Mouse (Mus musculus) lung, embryonic 14.5 days (tissue): Measurements from ENCODE around the gene Hoxa1. TPM values are rescaled to one million over a fixed set of nuclear protein-coding genes. Genes with fewer than 3 reads are reported as not detected.
A peak's percentile ranks its signal among the peaks of the same experiment; 100 is the strongest.

Experiments
- ATAC-seq: fragments of 200-750 bp; cut with Nextera tagmentation; 2 replicates; pipeline ENCODE4 v1.8.0; 2017; ENCODE audit warnings: mild to moderate bottlenecking, moderate TSS enrichment, moderate library complexity; ENCODE audit not compliant: insufficient read depth
- DNase-seq: peaks from one replicate; pipeline ENCODE4 v3.0.0-alpha.2; 2015
- H3K27ac ChIP-seq: fragments of 300-500 bp; sonication (generic); 2 replicates; pipeline ENCODE4 v1.5.1; 2014; ENCODE audit warnings: low read depth, mild to moderate bottlenecking, moderate library complexity
- H3K27me3 ChIP-seq: fragments of 300-500 bp; sonication (generic); 2 replicates; pipeline ENCODE4 v1.6.1; 2014; ENCODE audit warnings: low read length, control low read depth; ENCODE audit not compliant: insufficient read depth
- H3K36me3 ChIP-seq: fragments of 300-500 bp; sonication (generic); 2 replicates; pipeline ENCODE4 v1.6.1; 2014; ENCODE audit warnings: control low read depth; ENCODE audit not compliant: insufficient read depth
- H3K4me1 ChIP-seq: fragments of 300-500 bp; sonication (generic); 2 replicates; pipeline ENCODE4 v1.6.1; 2014; ENCODE audit warnings: antibody characterized with exemption, control low read depth; ENCODE audit not compliant: insufficient read depth
- H3K4me2 ChIP-seq: fragments of 300-500 bp; sonication (generic); 2 replicates; pipeline ENCODE4 v1.6.1; 2014; ENCODE audit warnings: mild to moderate bottlenecking
- H3K4me3 ChIP-seq: fragments of 300-500 bp; sonication (generic); 2 replicates; pipeline ENCODE4 v1.5.1; 2014; ENCODE audit warnings: low read depth, low read length
- H3K9ac ChIP-seq: fragments of 300-500 bp; sonication (generic); 2 replicates; pipeline ENCODE4 v1.6.1; 2014
- H3K9me3 ChIP-seq: fragments of 300-500 bp; sonication (generic); 2 replicates; pipeline ENCODE4 v1.6.1; 2016; ENCODE audit warnings: low read depth, low read length, control low read depth
- CTCF ChIP-seq: IDR thresholded peaks from 2 replicates; pipeline ENCODE4 v1.5.1; 2016; ENCODE audit warnings: antibody characterized with exemption, low read depth
- WGBS: fragments of 180-500 bp; shearing (Covaris S2); extraction: QIAGEN DNeasy Blood & Tissue Kit; methylation state at CpG from one replicate; pipeline ENCODE4 v1.1.7; 2014; 5-methylcytosine and 5-hydroxymethylcytosine counted together
- polyA plus RNA-seq: library from polyadenylated mRNA; unstranded; fragments of >200 nt; fragmentation: Nextera tagmentation; extraction: Ambion mirVana; gene quantifications from 2 replicates; pipeline ENCODE4 v1.2.1, GENCODE M21; 2014

Gene Hoxa1
- polyA plus RNA-seq, 1 experiment from 2014 or later = 1.8 TPM

GRCm38 (mm10) chr6:52182030-52182429 lies 23.9 kb upstream of the Hoxa1 start:
- H3K4me2 ChIP-seq = peak overlapping the region; percentile 79; the same call in 1 of the 2 replicates
- no peak overlapping the region for H3K4me3 ChIP-seq
- ATAC-seq (no peak), DNase-seq (no peak)
- no peaks in the 10 kb centered on the region for H3K9me3 ChIP-seq
- H3K4me1 ChIP-seq = peaks cover 33% of the 10 kb centered on the region
- no peak for TF ChIP-seq CTCF
- WGBS = 23% methylated on average over 2 of the region's 2 CpGs
- H3K27me3 ChIP-seq = peaks cover 41% of the 10 kb centered on the region
- peak overlapping the region; percentile 15; the same call in 1 of the 2 replicates for H3K27ac ChIP-seq
- no peaks in the 10 kb centered on the region; the same call in 1 of the 2 replicates for H3K36me3 ChIP-seq
- no peak overlapping the region for H3K9ac ChIP-seq

GRCm38 (mm10) chr6:52180726-52181125 lies 22.6 kb upstream of the Hoxa1 start:
- Histone ChIP-seq H3K36me3 (no peaks in the 10 kb centered on the region; the same call in 1 of the 2 replicates), H3K4me2 (peak overlapping the region; percentile 79), H3K9ac (peak overlapping the region; percentile 98), H3K27me3 (peaks cover 35% of the 10 kb centered on the region), H3K9me3 (no peaks in the 10 kb centered on the region), H3K4me3 (peak overlapping the region; percentile 63), H3K4me1 (peaks cover 30% of the 10 kb centered on the region), H3K27ac (peak overlapping the region; percentile 98)
- ATAC-seq (no peak), DNase-seq (no peak)
- 22% methylated on average over 3 of the region's 3 CpGs for WGBS
- no peak for TF ChIP-seq CTCF

GRCm38 (mm10) chr6:52180213-52180710 lies 22.1 kb upstream of the Hoxa1 start:
- peak overlapping the region; percentile 63 for H3K4me3 ChIP-seq
- no peaks in the 10 kb centered on the region for H3K9me3 ChIP-seq
- H3K9ac ChIP-seq = peak overlapping the region; percentile 98
- DNase-seq (no peak), ATAC-seq (no peak)
- peak overlapping the region; percentile 98 for H3K27ac ChIP-seq
- no peaks in the 10 kb centered on the region; the same call in 1 of the 2 replicates for H3K36me3 ChIP-seq
- H3K4me1 ChIP-seq = peaks cover 25% of the 10 kb centered on the region
- H3K27me3 ChIP-seq = peaks cover 33% of the 10 kb centered on the region
- TF ChIP-seq CTCF = no peak
- 4% methylated on average over 11 of the region's 11 CpGs for WGBS
- peak overlapping the region; percentile 79 for H3K4me2 ChIP-seq

GRCm38 (mm10) chr6:52179690-52180089 lies 21.6 kb upstream of the Hoxa1 start:
- ATAC-seq (no peak), DNase-seq (no peak)
- Histone ChIP-seq H3K27me3 (peaks cover 34% of the 10 kb centered on the region), H3K4me1 (peaks cover 23% of the 10 kb centered on the region), H3K4me2 (peak overlapping the region; percentile 79), H3K36me3 (no peaks in the 10 kb centered on the region; the same call in 1 of the 2 replicates), H3K4me3 (peak overlapping the region; percentile 63), H3K9ac (peak overlapping the region; percentile 98), H3K9me3 (no peaks in the 10 kb centered on the region), H3K27ac (peak overlapping the region; percentile 98)
- 1% methylated on average over 10 of the region's 10 CpGs for WGBS
- TF ChIP-seq CTCF = no peak

GRCm38 (mm10) chr6:52178918-52179665 lies 21.0 kb upstream of the Hoxa1 start:
- ATAC-seq (no peak), DNase-seq (no peak)
- Histone ChIP-seq H3K4me1 (peaks cover 19% of the 10 kb centered on the region), H3K9me3 (no peaks in the 10 kb centered on the region), H3K9ac (peak overlapping the region; percentile 98), H3K4me2 (peak overlapping the region; percentile 79), H3K36me3 (no peaks in the 10 kb centered on the region; the same call in 1 of the 2 replicates), H3K27me3 (peaks cover 30% of the 10 kb centered on the region), H3K4me3 (peak overlapping the region; percentile 63), H3K27ac (peak overlapping the region; percentile 98)
- 0% methylated on average over 4 of the region's 4 CpGs for WGBS
- TF ChIP-seq CTCF = no peak

- peak overlapping the region; percentile 63 for H3K4me3 ChIP-seq
- H3K27me3 ChIP-seq = peaks cover 33% of the 10 kb centered on the region
- WGBS = 2% methylated on average over 9 of the region's 9 CpGs
- DNase-seq = peak; percentile 53
- H3K9ac ChIP-seq = peak overlapping the region; percentile 98
- H3K4me2 ChIP-seq = peak overlapping the region; percentile 79
- no peaks in the 10 kb centered on the region; the same call in 1 of the 2 replicates for H3K36me3 ChIP-seq
- no peak for TF ChIP-seq CTCF
- H3K9me3 ChIP-seq = no peaks in the 10 kb centered on the region
- H3K4me1 ChIP-seq = peaks cover 10% of the 10 kb centered on the region
- no peak for ATAC-seq
- H3K27ac ChIP-seq = peak overlapping the region; percentile 98
These were observed 19.7 kb upstream of the Hoxa1 start for GRCm38 (mm10) chr6:52177806-52178205.

- WGBS = under 1% methylated on average over 36 of the region's 36 CpGs
- Histone ChIP-seq H3K9me3 (no peaks in the 10 kb centered on the region), H3K4me2 (peak within 1 kb of the TSS; percentile 79), H3K9ac (peak within 1 kb of the TSS; percentile 98), H3K4me1 (peaks cover 10% of the 10 kb centered on the region), H3K36me3 (no peaks in the 10 kb centered on the region; the same call in 1 of the 2 replicates), H3K4me3 (peak within 1 kb of the TSS; percentile 63), H3K27me3 (peaks cover 34% of the 10 kb centered on the region), H3K27ac (peak within 1 kb of the TSS; percentile 98)
- no peak for TF ChIP-seq CTCF
- peak; percentile 90 for DNase-seq
- ATAC-seq = no peak
These were observed 19.1 kb upstream of the Hoxa1 start, which contains the start of gene 5730596B20Rik for GRCm38 (mm10) chr6:52177061-52177735. Gene 5730596B20Rik (plus strand): TSS chr6:52177498.
